Mouse (Mus musculus) spleen, adult 2 months (tissue): Measurements from ENCODE around the gene Sptlc2.

Experiments
- CTCF ChIP-seq: fragments of 200-500 bp; IDR thresholded peaks from 2 replicates; pipeline ENCODE4 v1.5.1; 2011; ENCODE audit warnings: mild to moderate bottlenecking, inconsistent platforms; ENCODE audit not compliant: insufficient read depth, insufficient read length, insufficient replicate concordance; ENCODE audit errors: extremely low read depth
- POLR2A ChIP-seq: fragments of 200-500 bp; IDR thresholded peaks from 2 replicates; pipeline ENCODE4 v1.6.1; 2011; ENCODE audit warnings: low read depth, low read length, inconsistent platforms

DNA sequence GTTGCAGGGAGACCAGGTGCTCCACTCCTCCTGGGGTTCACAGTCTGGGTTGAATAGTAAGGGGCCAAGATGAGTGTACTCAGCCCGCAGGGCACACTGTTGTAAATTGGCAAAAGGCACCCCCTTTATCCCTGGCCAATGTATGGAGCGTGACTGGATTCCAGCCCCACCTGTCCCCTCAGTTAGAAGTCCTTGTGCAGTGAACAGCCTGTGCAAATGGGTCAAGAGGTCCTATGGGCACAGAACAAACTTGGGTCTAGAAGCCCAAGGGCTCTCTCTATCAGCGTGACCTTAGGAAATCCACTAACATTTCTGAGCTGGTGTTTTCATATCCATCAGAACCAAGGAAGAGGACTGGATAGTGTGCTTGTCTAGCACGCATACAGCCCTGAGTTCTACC, 105.4 kb downstream of the Sptlc2 start:
- TF ChIP-seq CTCF (no peak), POLR2A (no peak)
